Mouse (Mus musculus): ENCODE results near the gene Dnah8. TPM values are rescaled to one million over a fixed set of nuclear protein-coding genes. Genes with fewer than 3 reads are reported as not detected.
"Not testable (repeated sequence)": the region's sequence is repeated elsewhere in the genome, so short reads cannot be mapped to it uniquely, and the experiment has no call there.

The Dnah8 gene
- 1 to 10 TPM; 1.2 TPM for total RNA-seq (2021)
- long read RNA-seq, experiment 1, partial matches to known transcripts = 1 of 2 reads
- long read RNA-seq, experiment 1, other reads (novel, unspliced or antisense) = 0 of 2 reads
- long read RNA-seq, experiment 2 = 0 reads

DNA sequence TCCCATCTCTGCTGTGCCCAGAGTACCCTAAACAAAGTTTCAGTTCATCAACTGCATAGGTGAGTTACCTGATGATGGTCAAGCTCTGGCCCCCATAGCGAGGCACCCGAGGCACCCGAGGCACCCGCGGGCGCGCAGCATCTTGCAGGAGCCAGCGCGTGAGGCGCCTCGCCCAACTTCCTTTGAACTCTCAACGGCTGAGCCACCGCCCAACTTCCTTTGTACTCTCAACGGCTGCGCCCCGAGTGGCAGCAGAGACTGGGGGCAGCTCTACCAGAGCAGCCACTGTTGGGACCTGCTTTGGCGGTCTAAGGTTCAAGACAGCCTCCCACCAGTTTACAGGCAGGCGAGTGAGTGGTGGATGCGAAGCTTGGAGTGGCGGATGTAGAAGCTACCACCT, at the start of gene Dnah8:
Dnah8 (plus strand) TSS at position 223 of the 400 bp plus-strand sequence.
- not testable (repeated sequence) for DNase-seq (ENCODE audit: low spot score in 2 of 2)

GRCm38 (mm10) chr17:30574783-30575075, 49.4 kb upstream of the Dnah8 start:
- no peak for DNase-seq (ENCODE audit: low spot score in 2 of 2)

DNA sequence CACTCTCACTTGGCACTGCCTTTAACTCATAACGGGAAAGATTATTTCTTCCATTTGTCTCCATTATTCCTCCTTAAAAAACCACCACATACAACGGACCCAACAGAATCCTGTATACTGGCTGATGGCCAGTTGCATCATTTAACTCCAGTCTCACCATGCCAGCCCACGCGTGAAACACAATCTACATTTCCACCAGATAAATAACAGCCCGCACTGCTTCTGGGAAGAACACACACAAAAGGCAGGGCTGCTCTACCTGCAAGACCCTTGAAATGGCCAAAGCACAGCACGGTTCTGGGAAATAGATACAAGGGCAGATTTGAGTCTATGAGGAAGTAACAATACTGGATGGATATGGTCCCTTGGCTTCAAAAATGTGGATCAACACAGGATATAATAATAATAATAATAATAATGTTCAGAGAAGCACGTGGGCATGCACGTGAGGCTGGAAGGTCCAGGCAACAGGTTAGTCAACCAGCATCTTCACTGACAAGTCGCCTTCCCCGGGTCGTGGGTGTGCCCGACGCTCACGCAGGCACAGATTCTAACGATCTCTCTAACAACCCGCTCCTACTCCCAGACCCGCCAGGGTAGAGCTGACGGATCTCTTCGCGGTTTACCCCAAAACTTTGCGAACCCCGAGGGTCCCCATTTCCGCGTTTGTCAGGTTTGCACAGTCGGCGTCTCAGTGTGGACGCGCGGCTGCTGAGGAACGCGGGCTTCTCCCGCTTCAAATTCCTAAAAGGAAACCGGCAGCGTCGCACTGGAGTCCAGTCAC, 48.8 kb upstream of the Dnah8 start:
- no peak for DNase-seq (ENCODE audit: low spot score in 2 of 2)

GRCm38 (mm10) chr17:30575941-30576773, 48.0 kb upstream of the Dnah8 start, which contains the start of gene Btbd9:
TSS of gene Btbd9 (minus strand) at chr17:30576488.
- DNase-seq (ENCODE audit: low spot score in 2 of 2) = peak; percentile 86 to 94

- no peak for DNase-seq (ENCODE audit: low spot score in 2 of 2)
Observed at GRCm38 (mm10) chr17:30576946-30577345, 47.2 kb upstream of the Dnah8 start.

DNA sequence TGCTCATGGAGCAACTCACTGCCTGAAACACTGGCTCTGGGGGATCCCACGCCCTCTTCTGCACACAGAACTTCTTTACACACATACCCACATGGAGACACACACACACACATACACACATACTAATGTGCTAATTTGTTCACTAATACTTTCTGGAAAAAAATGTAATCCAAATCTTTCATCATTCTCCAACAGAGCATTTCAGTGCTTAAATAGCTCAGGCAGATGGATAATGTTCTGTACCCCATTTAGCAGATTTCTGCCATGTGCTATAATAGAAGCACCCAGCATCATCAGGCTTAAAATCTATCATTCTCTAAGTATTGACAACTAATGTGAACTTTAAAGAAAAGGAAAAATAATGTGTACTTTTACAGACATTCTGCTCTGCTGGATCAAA, 43.4 kb upstream of the Dnah8 start:
- DNase-seq (ENCODE audit: low spot score in 2 of 2) = no peak

DNA sequence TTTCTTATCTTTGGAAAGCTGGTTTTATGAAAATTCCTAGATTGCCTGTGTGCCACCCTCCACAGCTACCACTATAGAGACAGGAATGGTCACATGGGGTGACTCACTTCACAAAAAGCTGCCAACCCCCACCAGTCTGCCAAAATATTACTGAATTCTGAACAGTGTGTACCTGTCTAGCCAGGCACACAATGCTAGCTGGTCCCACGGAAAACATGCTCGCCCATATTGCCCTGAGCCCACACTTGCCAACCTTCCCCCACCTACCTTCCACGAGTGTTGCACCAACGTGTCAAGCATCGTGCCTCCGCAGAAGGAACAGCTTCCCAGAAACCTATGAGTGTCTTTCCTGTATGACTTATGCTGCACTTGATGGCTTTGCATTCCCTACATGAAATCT, 43.0 kb upstream of the Dnah8 start:
- DNase-seq (ENCODE audit: low spot score in 2 of 2) = no peak

DNA sequence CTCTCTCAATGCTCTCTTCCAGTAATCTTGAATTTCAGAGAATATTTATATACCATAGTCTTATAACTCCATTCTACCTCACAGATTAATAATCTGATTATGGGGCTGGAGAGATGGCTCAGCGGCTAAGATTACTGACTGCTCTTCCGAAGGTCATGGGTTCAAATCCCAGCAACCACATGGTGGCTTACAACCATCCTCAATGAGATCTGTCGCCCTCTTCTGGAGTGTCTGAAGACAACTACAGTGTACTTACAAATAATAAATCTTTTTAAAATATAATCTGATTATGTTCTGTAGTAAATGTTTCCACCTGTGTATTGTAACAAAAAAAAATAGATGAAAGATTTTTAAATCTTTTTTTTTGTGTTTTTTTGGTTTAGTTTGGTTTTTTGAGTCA, 41.8 kb upstream of the Dnah8 start:
- DNase-seq (ENCODE audit: low spot score in 2 of 2) = no peak

DNA sequence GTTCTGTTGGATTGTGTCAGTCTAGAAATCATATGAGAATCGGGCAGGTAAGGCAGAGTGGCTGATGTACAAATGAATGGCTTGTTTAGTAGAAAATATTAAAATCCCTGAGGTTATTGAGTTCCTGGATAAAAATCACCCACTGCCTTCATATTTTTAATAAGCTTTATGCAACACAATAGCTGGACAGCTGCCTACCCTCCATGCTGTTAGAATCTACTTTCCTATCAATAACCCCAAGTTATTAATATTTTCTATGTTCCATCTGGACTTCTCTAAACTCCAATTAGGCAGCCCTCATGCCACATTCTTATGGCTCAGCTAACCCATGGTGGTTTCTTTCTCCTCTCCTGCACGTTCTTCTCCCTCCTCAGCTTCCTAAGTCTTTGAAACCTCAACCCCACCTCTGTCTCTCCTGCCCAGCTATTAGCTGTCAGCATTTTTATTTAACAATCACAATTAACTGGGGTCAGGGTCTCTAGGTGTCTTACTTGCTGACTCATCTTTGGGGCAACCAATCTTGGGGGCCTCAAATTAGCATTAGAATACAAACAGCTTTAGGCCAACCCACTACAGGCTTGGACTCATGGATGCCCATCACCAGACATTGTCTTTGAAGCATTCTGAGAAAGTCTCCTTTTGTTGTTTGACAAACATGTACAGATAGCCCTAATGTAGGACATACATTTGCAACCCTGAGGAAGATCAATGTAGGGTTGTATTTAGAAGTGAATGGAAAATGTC, 40.7 kb upstream of the Dnah8 start:
- DNase-seq (ENCODE audit: low spot score in 2 of 2) = no peak

DNA sequence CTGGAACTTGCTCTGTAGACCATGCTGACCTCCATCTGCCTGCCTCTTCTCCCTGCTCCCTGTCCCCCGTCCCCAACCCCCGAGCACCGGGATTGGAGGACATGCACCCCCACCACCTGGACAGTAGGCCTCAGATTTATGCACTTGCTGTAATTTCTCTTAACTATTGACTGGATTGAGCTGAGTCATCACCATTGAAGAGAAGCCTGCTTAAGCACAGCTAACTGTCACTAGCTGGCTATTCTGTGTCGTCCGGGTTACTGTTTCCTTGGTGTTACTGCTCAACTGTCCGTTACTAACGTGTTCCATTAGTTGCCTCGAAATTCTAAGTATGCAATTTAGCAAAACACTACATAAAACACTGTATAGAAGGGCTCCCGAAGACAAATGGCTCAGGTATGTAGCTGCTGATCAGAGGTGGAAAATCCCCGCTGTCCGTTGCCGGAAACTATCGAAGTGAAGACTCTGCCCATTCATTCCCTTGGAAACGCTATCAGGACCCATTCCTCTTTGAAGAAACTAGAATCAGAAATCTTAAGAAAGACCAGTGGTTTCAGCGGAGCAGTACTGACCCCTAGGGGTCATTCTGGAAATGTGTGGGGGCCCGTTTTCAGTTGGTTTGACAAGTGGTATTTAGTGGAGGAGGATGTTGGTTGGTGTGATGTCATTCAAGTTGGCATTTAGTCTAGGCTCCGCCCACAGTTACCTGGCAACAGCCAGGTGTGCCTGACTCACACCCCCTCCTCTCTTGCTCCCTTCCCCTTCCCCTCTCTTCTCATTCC, 33.5 kb upstream of the Dnah8 start:
- no peak for DNase-seq (ENCODE audit: low spot score in 2 of 2)

DNA sequence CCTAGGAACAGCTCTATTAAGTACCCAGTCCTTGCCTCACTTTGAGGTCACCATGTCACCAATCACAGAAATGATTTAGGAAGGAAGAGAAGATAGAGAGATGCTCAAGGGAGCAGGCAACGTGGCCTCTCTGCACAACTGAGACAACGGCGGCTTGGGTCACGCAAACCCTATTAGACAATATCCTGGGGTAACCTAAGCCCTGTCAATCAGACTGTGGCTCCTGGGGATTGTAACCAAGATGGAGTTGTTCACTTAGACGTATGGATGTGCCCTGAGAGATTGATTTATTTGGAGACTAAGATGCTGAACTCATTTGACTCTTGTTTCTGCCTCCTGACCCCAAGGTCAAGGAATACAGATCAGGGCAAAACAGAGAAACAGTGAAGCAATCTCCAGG, 29.7 kb upstream of the Dnah8 start:
- no peak for DNase-seq (ENCODE audit: low spot score in 2 of 2)

- no peak for DNase-seq (ENCODE audit: low spot score in 2 of 2)
Observed at GRCm38 (mm10) chr17:30594846-30595245, 29.3 kb upstream of the Dnah8 start.

DNA sequence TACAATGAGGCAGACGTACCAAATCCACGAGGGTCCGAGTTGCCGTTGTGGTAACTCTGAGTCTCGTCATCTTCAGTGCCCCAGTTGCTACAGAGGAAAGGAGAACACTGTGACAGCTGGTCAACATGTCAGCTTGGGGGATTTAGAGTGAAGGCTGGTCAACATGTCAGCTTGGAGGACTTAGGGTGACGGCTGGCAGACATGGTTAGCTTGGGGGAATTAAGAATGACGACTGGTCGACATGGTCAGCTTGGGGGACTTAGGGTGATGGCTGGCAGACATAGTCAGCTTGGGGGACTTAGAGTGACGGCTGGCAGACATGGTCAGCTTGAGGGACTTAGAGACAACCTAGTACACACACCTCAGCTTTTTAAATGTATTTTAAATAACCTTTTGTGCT, 26.4 kb upstream of the Dnah8 start:
- DNase-seq (ENCODE audit: low spot score in 2 of 2) = no peak

DNA sequence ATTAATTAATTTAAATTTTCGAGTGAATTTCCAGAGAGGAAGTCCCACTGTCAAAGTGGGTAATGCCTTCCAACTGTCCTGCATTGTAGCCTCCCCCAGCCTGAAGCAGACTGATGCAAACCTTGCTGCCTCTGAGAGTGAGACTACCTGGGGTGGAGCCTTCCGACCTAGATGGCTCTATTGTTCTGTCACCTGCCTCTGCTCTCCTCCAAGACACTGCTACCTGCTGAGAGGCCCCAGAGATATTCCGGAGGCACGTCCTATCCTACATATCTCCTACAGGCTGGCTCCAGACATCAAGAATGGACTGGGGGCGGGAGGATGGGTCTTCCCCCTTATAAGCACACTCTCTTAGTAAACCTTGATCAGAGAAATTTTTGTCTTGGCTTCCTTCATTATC, 25.9 kb upstream of the Dnah8 start:
- DNase-seq (ENCODE audit: low spot score in 2 of 2) = no peak

GRCm38 (mm10) chr17:30602175-30602574, 22.0 kb upstream of the Dnah8 start:
- DNase-seq (ENCODE audit: low spot score in 2 of 2) = no peak

- DNase-seq (ENCODE audit: low spot score in 2 of 2) = no peak
Observed at GRCm38 (mm10) chr17:30604296-30604695, 19.9 kb upstream of the Dnah8 start.

DNA sequence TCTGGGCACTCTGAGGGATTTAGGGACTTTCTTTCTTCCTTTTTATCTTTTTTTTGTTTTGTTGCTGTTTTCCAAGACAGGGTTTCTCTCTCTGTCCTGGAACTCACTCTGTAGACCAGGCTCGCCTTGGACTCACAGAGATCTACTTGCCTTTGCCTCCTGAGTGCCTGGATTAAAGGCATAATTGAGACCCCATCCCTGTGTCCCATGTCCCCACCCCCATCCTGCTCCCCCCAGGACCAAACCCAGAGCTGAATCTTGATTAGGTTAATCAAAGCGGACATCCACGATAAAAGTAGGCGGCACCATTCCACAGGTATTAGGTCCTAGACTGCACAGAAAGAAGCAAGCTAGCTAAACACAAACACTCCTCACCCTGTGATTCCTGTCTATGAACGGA, 19.2 kb upstream of the Dnah8 start:
- DNase-seq (ENCODE audit: low spot score in 2 of 2) = no peak

GRCm38 (mm10) chr17:30606206-30606605, 17.9 kb upstream of the Dnah8 start:
- no peak for DNase-seq (ENCODE audit: low spot score in 2 of 2)

DNA sequence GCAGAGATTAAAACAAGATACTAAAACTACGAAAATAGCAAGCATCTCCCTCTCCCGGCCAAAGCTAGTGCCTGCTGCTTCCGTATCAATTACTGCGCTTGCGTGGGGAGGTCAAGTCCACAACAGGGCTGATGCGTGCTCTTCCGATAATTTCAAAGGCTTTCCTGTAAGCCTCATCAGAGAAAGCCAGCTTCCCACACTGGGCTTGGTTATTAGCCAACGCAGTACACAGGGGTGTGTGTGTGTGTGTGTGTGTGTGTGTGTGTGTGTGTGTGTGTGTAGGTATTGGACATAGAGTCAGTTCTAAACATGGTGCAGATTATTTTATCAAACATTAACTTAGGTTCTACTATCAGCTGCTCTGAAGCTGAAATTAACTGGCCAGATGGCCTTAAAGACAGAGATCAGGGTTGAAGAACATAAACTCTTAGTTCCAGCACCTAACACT, 17.5 kb upstream of the Dnah8 start:
- no peak for DNase-seq (ENCODE audit: low spot score in 2 of 2)

GRCm38 (mm10) chr17:30607330-30607729, 16.8 kb upstream of the Dnah8 start:
- DNase-seq (ENCODE audit: low spot score in 2 of 2) = no peak

All from gastrocnemius, postnatal 4 days (tissue).